Comparison of ENCODE assay signal across 9 mouse cellular contexts in genomic region chr8:4276111-4276465, GRCm38 (mm10). TPM values are rescaled to one million over a fixed set of nuclear protein-coding genes. Genes with fewer than 3 reads are reported as not detected.
DNase-seq lines count a peak whose midpoint lies in the region; ATAC-seq and TF ChIP-seq lines count a peak whose summit lies in the region.
"Had no signal": no experiment of that assay in that cellular context is flagged by ENCODE, and none has a peak within 500 bp of the region (broad histone marks: within the 10 kb centered on the region; RNA-seq: fewer than 3 reads in every experiment).

No protein-coding gene starts in this region.

- 31% methylated on average over 9 of the region's 9 CpGs for WGBS in kidney, embryonic 16.5 days
- WGBS in hindbrain, embryonic 15.5 days, result 27% methylated on average over 9 of the region's 9 CpGs
- 23% methylated on average over 9 of the region's 9 CpGs for WGBS in midbrain, embryonic 15.5 days

- ATAC-seq in kidney, embryonic 16.5 days (ENCODE audit: low FRiP score, low TSS enrichment), result no peak
- ATAC-seq in hindbrain, embryonic 15.5 days (ENCODE audit: low FRiP score, low read depth), result no peak
- no peak for ATAC-seq in midbrain, embryonic 15.5 days (replicated peaks)

- TF ChIP-seq POLR2A in cortical plate, adult 2 months (IDR thresholded peaks at IDR 0.05; ENCODE audit: extremely low read depth, insufficient read depth, low read length), result 0 out of 2 replicates have a peak, but pooled peaks have one; percentile 5

- H3K27me3 ChIP-seq in kidney, embryonic 16.5 days (ENCODE audit: insufficient read depth, low read length), result no peaks in the 10 kb centered on the region
- no peaks in the 10 kb centered on the region for H3K27me3 ChIP-seq in hindbrain, embryonic 15.5 days
- H3K27me3 ChIP-seq in midbrain, embryonic 15.5 days (replicated peaks), result no peaks in the 10 kb centered on the region

- H3K9me3 ChIP-seq in kidney, embryonic 16.5 days (ENCODE audit: low read length), result no peaks in the 10 kb centered on the region
- no peaks in the 10 kb centered on the region for H3K9me3 ChIP-seq in hindbrain, embryonic 15.5 days
- no peaks in the 10 kb centered on the region for H3K9me3 ChIP-seq in midbrain, embryonic 15.5 days

- DNase-seq in kidney, postnatal 4 days, result no peak
- no peak for DNase-seq in T-cell, adult 2 months (ENCODE audit: low spot score)
- DNase-seq in gastrocnemius, postnatal 25 days, result no peak
- DNase-seq in cerebellum, postnatal 25 days, result no peak

- peaks cover 8% of the 10 kb centered on the region for H3K4me1 ChIP-seq in kidney, embryonic 16.5 days (ENCODE audit: insufficient read depth, low read length)
- peaks cover 2% of the 10 kb centered on the region; the same call in 1 of the 2 replicates for H3K4me1 ChIP-seq in cortical plate, adult 2 months (ENCODE audit: control insufficient read depth, insufficient read depth, low read length)
- H3K4me1 ChIP-seq in hindbrain, embryonic 15.5 days (replicated peaks), result peaks cover 12% of the 10 kb centered on the region
- peaks cover 15% of the 10 kb centered on the region for H3K4me1 ChIP-seq in midbrain, embryonic 15.5 days

- peaks cover 16% of the 10 kb centered on the region for H3K36me3 ChIP-seq in kidney, embryonic 16.5 days (ENCODE audit: insufficient read depth, low read length)
- peaks cover 17% of the 10 kb centered on the region for H3K36me3 ChIP-seq in hindbrain, embryonic 15.5 days
- H3K36me3 ChIP-seq in midbrain, embryonic 15.5 days (replicated peaks), result 0 out of 2 replicates have a peak, but pooled peaks cover 6% of the 10 kb centered on the region

- peak overlapping the region; percentile 76 for H3K4me2 ChIP-seq in kidney, embryonic 16.5 days (replicated peaks; ENCODE audit: low read depth, low read length)
- H3K4me2 ChIP-seq in hindbrain, embryonic 15.5 days, result peak overlapping the region; percentile 64
- H3K4me2 ChIP-seq in midbrain, embryonic 15.5 days, result peak overlapping the region; percentile 85

- peak overlapping the region; percentile 94 for H3K4me3 ChIP-seq in kidney, embryonic 16.5 days (ENCODE audit: low read length)
- H3K4me3 ChIP-seq in cortical plate, adult 2 months (ENCODE audit: insufficient read depth, low read length), result peak overlapping the region; percentile 43
- peak overlapping the region; percentile 55 for H3K4me3 ChIP-seq in hindbrain, embryonic 15.5 days
- peak overlapping the region; percentile 72 for H3K4me3 ChIP-seq in midbrain, embryonic 15.5 days

- peak overlapping the region; percentile 76 for H3K27ac ChIP-seq in kidney, embryonic 16.5 days (ENCODE audit: low read length)
- H3K27ac ChIP-seq in cortical plate, adult 2 months (ENCODE audit: insufficient read depth, low read length), result 0 out of 2 replicates have a peak overlapping the region, but pooled peaks have one; percentile 16
- peak overlapping the region; percentile 79 for H3K27ac ChIP-seq in hindbrain, embryonic 15.5 days (replicated peaks)
- peak overlapping the region; percentile 83 for H3K27ac ChIP-seq in midbrain, embryonic 15.5 days

- peak overlapping the region; percentile 89 for H3K9ac ChIP-seq in kidney, embryonic 16.5 days (replicated peaks; ENCODE audit: low read length)
- peak overlapping the region; percentile 65 for H3K9ac ChIP-seq in hindbrain, embryonic 15.5 days
- H3K9ac ChIP-seq in midbrain, embryonic 15.5 days, result peak overlapping the region; percentile 67

- no peak for TF ChIP-seq CTCF in cortical plate, adult 2 months (IDR thresholded peaks at IDR 0.05; ENCODE audit: extremely low read depth, insufficient read depth, low read length)

RNA-seq across cellular contexts. Expression of gene Timm44, which starts 0.4 kb away (rescaled TPM):
- polyA plus RNA-seq in kidney, embryonic 16.5 days (2015; fragmentation: Nextera tagmentation; extraction: Ambion mirVana), result 76.8 and 86.1 TPM in 2 replicates
- 92.9 and 111 TPM in 2 replicates for polyA plus RNA-seq in cortical plate, adult 2 months (2012; rRNA removed)
- polyA plus RNA-seq in hindbrain, embryonic 15.5 days (2015; fragmentation: Nextera tagmentation; extraction: Ambion mirVana), result 40.1 and 41.8 TPM in 2 replicates
- polyA plus RNA-seq in midbrain, embryonic 15.5 days (2015; fragmentation: Nextera tagmentation; extraction: Ambion mirVana), result 46.7 and 48.2 TPM in 2 replicates
- 10 to 100 TPM; 76.2 to 77.4 TPM for total RNA-seq in gastrocnemius, postnatal 25 days (2021)

RNA-seq across cellular contexts. Expression of gene Ctxn1, which starts 17.0 kb away (rescaled TPM):
- 109 and 118 TPM in 2 replicates for polyA plus RNA-seq in kidney, embryonic 16.5 days (2015; fragmentation: Nextera tagmentation; extraction: Ambion mirVana)
- 1,021 and 1,048 TPM in 2 replicates for polyA plus RNA-seq in cortical plate, adult 2 months (2012; rRNA removed)
- 270 and 299 TPM in 2 replicates for polyA plus RNA-seq in hindbrain, embryonic 15.5 days (2015; fragmentation: Nextera tagmentation; extraction: Ambion mirVana)
- 278 and 306 TPM in 2 replicates for polyA plus RNA-seq in midbrain, embryonic 15.5 days (2015; fragmentation: Nextera tagmentation; extraction: Ambion mirVana)
- under 1 TPM; 0.61 to 0.96 TPM for total RNA-seq in gastrocnemius, postnatal 25 days (2021)

RNA-seq across cellular contexts. Expression of gene Snapc2, which starts 23.2 kb away (rescaled TPM):
- polyA plus RNA-seq in kidney, embryonic 16.5 days (2015; fragmentation: Nextera tagmentation; extraction: Ambion mirVana), result 60.1 and 61.9 TPM in 2 replicates
- polyA plus RNA-seq in cortical plate, adult 2 months (2012; rRNA removed), result 48.8 and 48.9 TPM in 2 replicates
- polyA plus RNA-seq in hindbrain, embryonic 15.5 days (2015; fragmentation: Nextera tagmentation; extraction: Ambion mirVana), result 64.5 and 75.6 TPM in 2 replicates
- polyA plus RNA-seq in midbrain, embryonic 15.5 days (2015; fragmentation: Nextera tagmentation; extraction: Ambion mirVana), result 70.6 and 76.4 TPM in 2 replicates
- total RNA-seq in gastrocnemius, postnatal 25 days (2021), result 1 to 10 TPM; 8.4 to 9.5 TPM

RNA-seq across cellular contexts. Expression of gene Tgfbr3l, which starts 28.1 kb away (rescaled TPM):
- 4.2 and 4.8 TPM in 2 replicates for polyA plus RNA-seq in kidney, embryonic 16.5 days (2015; fragmentation: Nextera tagmentation; extraction: Ambion mirVana)
- 26.4 and 27.5 TPM in 2 replicates for polyA plus RNA-seq in cortical plate, adult 2 months (2012; rRNA removed)
- polyA plus RNA-seq in hindbrain, embryonic 15.5 days (2015; fragmentation: Nextera tagmentation; extraction: Ambion mirVana), result 4.3 and 4.8 TPM in 2 replicates
- polyA plus RNA-seq in midbrain, embryonic 15.5 days (2015; fragmentation: Nextera tagmentation; extraction: Ambion mirVana), result 5.2 and 6.6 TPM in 2 replicates
- total RNA-seq in gastrocnemius, postnatal 25 days (2021), result 1 to 10 TPM; 1.5 to 1.8 TPM

RNA-seq across cellular contexts. Expression of gene Gm49320, which starts 37.4 kb away (rescaled TPM):
- 1.2 and 1.3 TPM in 2 replicates for polyA plus RNA-seq in kidney, embryonic 16.5 days (2015; fragmentation: Nextera tagmentation; extraction: Ambion mirVana)
- 4.8 and 5.8 TPM in 2 replicates for polyA plus RNA-seq in cortical plate, adult 2 months (2012; rRNA removed)
- 0.83 and 0.92 TPM in 2 replicates for polyA plus RNA-seq in hindbrain, embryonic 15.5 days (2015; fragmentation: Nextera tagmentation; extraction: Ambion mirVana)
- 1.0 and 1.8 TPM in 2 replicates for polyA plus RNA-seq in midbrain, embryonic 15.5 days (2015; fragmentation: Nextera tagmentation; extraction: Ambion mirVana)
- total RNA-seq in gastrocnemius, postnatal 25 days (2021), result under 1 TPM in 1 of 2 experiments, not detected in 1; 0.16 TPM
- total RNA-seq: gastrocnemius, adult 8-10 months had no signal

Comparison
In these comparisons a context has a peak if more than half of its experiments do, and no peak if none do; other contexts are left out.
1. H3K27ac ChIP-seq: peak in every context shown above with its lines; median percentile 83 in midbrain, embryonic 15.5 days; 79 in hindbrain, embryonic 15.5 days; 76 in kidney, embryonic 16.5 days; 16 in cortical plate, adult 2 months.
2. H3K4me3 ChIP-seq: peak in every context shown above with its lines; median percentile 94 in kidney, embryonic 16.5 days; 72 in midbrain, embryonic 15.5 days; 55 in hindbrain, embryonic 15.5 days; 43 in cortical plate, adult 2 months.